In genomic region chr11:69235285-69236060, GRCm38 (mm10) we compare ENCODE assay signal across 8 mouse cellular contexts. TPM values are rescaled to one million over a fixed set of nuclear protein-coding genes. Genes with fewer than 3 reads are reported as not detected.
DNase-seq lines count a peak whose midpoint lies in the region; ATAC-seq and TF ChIP-seq lines count a peak whose summit lies in the region.

No protein-coding gene starts in this region.

- peak; percentile 74 for ATAC-seq in embryonic facial prominence, embryonic 13.5 days (ENCODE audit: insufficient number of reproducible peaks, insufficient read depth, low FRiP score, low TSS enrichment, low read depth)
- peak; percentile 91 for ATAC-seq in kidney, embryonic 15.5 days (replicated peaks; ENCODE audit: low FRiP score)
- ATAC-seq in limb, embryonic 14.5 days (ENCODE audit: low FRiP score, low read depth) = peak; percentile 85
- peak; percentile 95 for ATAC-seq in midbrain, embryonic 15.5 days (replicated peaks)

- H3K9me3 ChIP-seq in embryonic facial prominence, embryonic 13.5 days = no peaks in the 10 kb centered on the region
- no peaks in the 10 kb centered on the region for H3K9me3 ChIP-seq in heart, embryonic 10.5 days
- no peaks in the 10 kb centered on the region for H3K9me3 ChIP-seq in kidney, embryonic 15.5 days (replicated peaks)
- H3K9me3 ChIP-seq in limb, embryonic 14.5 days (ENCODE audit: control insufficient read depth, low read length) = no peaks in the 10 kb centered on the region
- no peaks in the 10 kb centered on the region for H3K9me3 ChIP-seq in midbrain, embryonic 15.5 days

- peak overlapping the region; percentile 64 for H3K27ac ChIP-seq in embryonic facial prominence, embryonic 13.5 days
- H3K27ac ChIP-seq in heart, embryonic 10.5 days = peak overlapping the region; percentile 65
- H3K27ac ChIP-seq in kidney, embryonic 15.5 days = peak overlapping the region; percentile 84
- H3K27ac ChIP-seq in limb, embryonic 14.5 days (replicated peaks; ENCODE audit: low read depth, low read length) = no peak overlapping the region
- H3K27ac ChIP-seq in midbrain, embryonic 15.5 days = peak overlapping the region; percentile 88
- no peak overlapping the region for H3K27ac ChIP-seq in spleen, adult 2 months (ENCODE audit: insufficient read depth, low read length)

- H3K4me1 ChIP-seq in embryonic facial prominence, embryonic 13.5 days = peaks cover 19% of the 10 kb centered on the region
- H3K4me1 ChIP-seq in heart, embryonic 10.5 days = peaks cover 28% of the 10 kb centered on the region
- H3K4me1 ChIP-seq in kidney, embryonic 15.5 days = peaks cover 24% of the 10 kb centered on the region
- no peaks in the 10 kb centered on the region for H3K4me1 ChIP-seq in limb, embryonic 14.5 days (ENCODE audit: control insufficient read depth, insufficient read depth, low read length)
- peaks cover 21% of the 10 kb centered on the region for H3K4me1 ChIP-seq in midbrain, embryonic 15.5 days
- H3K4me1 ChIP-seq in spleen, adult 2 months (ENCODE audit: control insufficient read depth, insufficient read depth, insufficient read length) = peaks cover 5% of the 10 kb centered on the region; the same call in 1 of the 2 replicates

- peak overlapping the region; percentile 89 for H3K4me2 ChIP-seq in embryonic facial prominence, embryonic 13.5 days
- H3K4me2 ChIP-seq in kidney, embryonic 15.5 days = peak overlapping the region; percentile 90
- H3K4me2 ChIP-seq in limb, embryonic 14.5 days (replicated peaks; ENCODE audit: low read depth, low read length, severe bottlenecking) = peak overlapping the region; percentile 79
- H3K4me2 ChIP-seq in midbrain, embryonic 15.5 days = peak overlapping the region; percentile 76

- TF ChIP-seq POLR2A in limb, embryonic 14.5 days (IDR thresholded peaks at IDR 0.05; ENCODE audit: borderline replicate concordance, extremely low read depth, insufficient read depth, insufficient read length) = no peak
- no peak for TF ChIP-seq POLR2A in spleen, adult 2 months (IDR thresholded peaks at IDR 0.05; ENCODE audit: low read depth, low read length)

- H3K9ac ChIP-seq in embryonic facial prominence, embryonic 13.5 days = peak overlapping the region; percentile 73
- H3K9ac ChIP-seq in kidney, embryonic 15.5 days = peak overlapping the region; percentile 48
- peak overlapping the region; percentile 46; the same call in 1 of the 2 replicates for H3K9ac ChIP-seq in limb, embryonic 14.5 days (ENCODE audit: low read depth, low read length, severe bottlenecking)
- peak overlapping the region; percentile 55 for H3K9ac ChIP-seq in midbrain, embryonic 15.5 days

- peak; percentile 48 to 53 for DNase-seq in urinary bladder, adult 18-20 months (ENCODE audit: low spot score in 2 of 2)
- DNase-seq in urinary bladder, adult 2 months (ENCODE audit: low spot score) = no peak
- peak; percentile 88 for DNase-seq in heart, embryonic 10.5 days (ENCODE audit: low spot score)
- peak; percentile 51 for DNase-seq in limb, embryonic 14.5 days (ENCODE audit: low spot score)
- peak; percentile 34 to 63 for DNase-seq in spleen, adult 2 months (ENCODE audit: low read depth in 1 of 2, low spot score in 2 of 2)

- H3K27me3 ChIP-seq in embryonic facial prominence, embryonic 13.5 days = peaks cover 44% of the 10 kb centered on the region
- peaks cover 75% of the 10 kb centered on the region for H3K27me3 ChIP-seq in heart, embryonic 10.5 days (ENCODE audit: insufficient read depth, poor library complexity, severe bottlenecking)
- H3K27me3 ChIP-seq in kidney, embryonic 15.5 days = peaks cover 43% of the 10 kb centered on the region
- H3K27me3 ChIP-seq in limb, embryonic 14.5 days (ENCODE audit: control insufficient read depth, insufficient read depth, low read length) = peaks cover 37% of the 10 kb centered on the region
- H3K27me3 ChIP-seq in midbrain, embryonic 15.5 days (replicated peaks) = peaks cover 17% of the 10 kb centered on the region
- H3K27me3 ChIP-seq in spleen, adult 2 months (ENCODE audit: control insufficient read depth, insufficient read depth, low read length) = peaks cover 15% of the 10 kb centered on the region

- no peak for TF ChIP-seq CTCF in spleen, adult 2 months (IDR thresholded peaks at IDR 0.05; ENCODE audit: extremely low read depth, insufficient read depth, insufficient read length, insufficient replicate concordance)

- H3K4me3 ChIP-seq in embryonic facial prominence, embryonic 13.5 days = peak overlapping the region; percentile 51
- peak overlapping the region; percentile 62 for H3K4me3 ChIP-seq in heart, embryonic 10.5 days
- H3K4me3 ChIP-seq in kidney, embryonic 15.5 days (replicated peaks) = peak overlapping the region; percentile 52
- H3K4me3 ChIP-seq in limb, embryonic 14.5 days (replicated peaks; ENCODE audit: low read length) = peak overlapping the region; percentile 33
- H3K4me3 ChIP-seq in midbrain, embryonic 15.5 days = peak overlapping the region; percentile 49
- H3K4me3 ChIP-seq in spleen, adult 2 months (ENCODE audit: extremely low read depth, insufficient read depth, insufficient read length) = peak overlapping the region; percentile 38

- under 1% methylated on average over 33 of the region's 33 CpGs for WGBS in embryonic facial prominence, embryonic 13.5 days
- under 1% methylated on average over 33 of the region's 33 CpGs for WGBS in heart, embryonic 10.5 days
- WGBS in kidney, embryonic 15.5 days = 1% methylated on average over 33 of the region's 33 CpGs
- WGBS in limb, embryonic 14.5 days = 2% methylated on average over 32 of the region's 33 CpGs
- under 1% methylated on average over 33 of the region's 33 CpGs for whole genome bisulfite sequencing in midbrain, embryonic 15.5 days
- WGBS in spleen, adult 2 months = 4% methylated on average over 33 of the region's 33 CpGs

- H3K36me3 ChIP-seq in embryonic facial prominence, embryonic 13.5 days = no peaks in the 10 kb centered on the region
- H3K36me3 ChIP-seq in heart, embryonic 10.5 days = no peaks in the 10 kb centered on the region
- no peaks in the 10 kb centered on the region for H3K36me3 ChIP-seq in kidney, embryonic 15.5 days
- H3K36me3 ChIP-seq in limb, embryonic 14.5 days (ENCODE audit: control insufficient read depth, insufficient read depth, low read length) = no peaks in the 10 kb centered on the region
- H3K36me3 ChIP-seq in midbrain, embryonic 15.5 days (replicated peaks) = no peaks in the 10 kb centered on the region
- no peaks in the 10 kb centered on the region for H3K36me3 ChIP-seq in spleen, adult 2 months (ENCODE audit: control insufficient read depth, insufficient read depth, low read length)

RNA-seq across cellular contexts. Expression of gene Gucy2e, which starts 1.4 kb away (rescaled TPM):
- 0.01 and 0.03 TPM in 2 replicates for polyA plus RNA-seq in urinary bladder, adult 2 months (2012; rRNA removed)
- 0.45 and 0.62 TPM in 2 replicates for polyA plus RNA-seq in embryonic facial prominence, embryonic 13.5 days (2015; fragmentation: Nextera tagmentation; extraction: Ambion mirVana)
- polyA plus RNA-seq in heart, embryonic 10.5 days (2016; fragmentation: Nextera tagmentation; extraction: Ambion mirVana) = 0.24 and 0.46 TPM in 2 replicates
- polyA plus RNA-seq in kidney, embryonic 15.5 days (2015; fragmentation: Nextera tagmentation; extraction: Ambion mirVana) = 0.09 and 0.17 TPM in 2 replicates
- polyA plus RNA-seq in limb, embryonic 14.5 days (2012; rRNA removed) = 0.09 and 0.14 TPM in 2 replicates
- polyA plus RNA-seq in limb, embryonic 14.5 days (2014; fragmentation: Nextera tagmentation; extraction: Ambion mirVana) = 0.06 and 0.12 TPM in 2 replicates
- 0.75 and 0.92 TPM in 2 replicates for polyA plus RNA-seq in midbrain, embryonic 15.5 days (2015; fragmentation: Nextera tagmentation; extraction: Ambion mirVana)
- 0.02 and 0.04 TPM in 2 replicates for polyA plus RNA-seq in spleen, adult 2 months (2012; rRNA removed)

RNA-seq across cellular contexts. Expression of gene Alox8, which starts 37.8 kb away (rescaled TPM):
- 0.14 and 0.60 TPM in 2 replicates for polyA plus RNA-seq in urinary bladder, adult 2 months (2012; rRNA removed)
- polyA plus RNA-seq in embryonic facial prominence, embryonic 13.5 days (2015; fragmentation: Nextera tagmentation; extraction: Ambion mirVana) = 0.23 and 0.52 TPM in 2 replicates
- polyA plus RNA-seq in heart, embryonic 10.5 days (2016; fragmentation: Nextera tagmentation; extraction: Ambion mirVana) = 1.1 and 1.2 TPM in 2 replicates
- 0.33 and 0.47 TPM in 2 replicates for polyA plus RNA-seq in kidney, embryonic 15.5 days (2015; fragmentation: Nextera tagmentation; extraction: Ambion mirVana)
- 0.04 and 0.06 TPM in 2 replicates for polyA plus RNA-seq in limb, embryonic 14.5 days (2012; rRNA removed)
- 0.08 and 0.15 TPM in 2 replicates for polyA plus RNA-seq in limb, embryonic 14.5 days (2014; fragmentation: Nextera tagmentation; extraction: Ambion mirVana)
- polyA plus RNA-seq in midbrain, embryonic 15.5 days (2015; fragmentation: Nextera tagmentation; extraction: Ambion mirVana) = 0.25 and 0.87 TPM in 2 replicates
- 0.12 and 0.18 TPM in 2 replicates for polyA plus RNA-seq in spleen, adult 2 months (2012; rRNA removed)

Comparison
In these comparisons a context has a peak if more than half of its experiments do, and no peak if none do; other contexts are left out.
1. H3K27ac ChIP-seq: peak in embryonic facial prominence, embryonic 13.5 days (single experiment), heart, embryonic 10.5 days (single experiment), kidney, embryonic 15.5 days (single experiment) and midbrain, embryonic 15.5 days (single experiment); none in limb, embryonic 14.5 days (single experiment) and spleen, adult 2 months (single experiment).
2. Peak in every context shown above with its lines, with median percentiles within 50 percentile points of each other: ATAC-seq, H3K4me2 ChIP-seq, H3K4me3 ChIP-seq and H3K9ac ChIP-seq.